Mouse (Mus musculus) kidney, adult 9 months (tissue): ENCODE results near the gene Gsk3a.

Source experiments
- DNase-seq: peaks from one replicate; pipeline ENCODE4 v3.0.0; 2022

Gsk3a gene

DNA sequence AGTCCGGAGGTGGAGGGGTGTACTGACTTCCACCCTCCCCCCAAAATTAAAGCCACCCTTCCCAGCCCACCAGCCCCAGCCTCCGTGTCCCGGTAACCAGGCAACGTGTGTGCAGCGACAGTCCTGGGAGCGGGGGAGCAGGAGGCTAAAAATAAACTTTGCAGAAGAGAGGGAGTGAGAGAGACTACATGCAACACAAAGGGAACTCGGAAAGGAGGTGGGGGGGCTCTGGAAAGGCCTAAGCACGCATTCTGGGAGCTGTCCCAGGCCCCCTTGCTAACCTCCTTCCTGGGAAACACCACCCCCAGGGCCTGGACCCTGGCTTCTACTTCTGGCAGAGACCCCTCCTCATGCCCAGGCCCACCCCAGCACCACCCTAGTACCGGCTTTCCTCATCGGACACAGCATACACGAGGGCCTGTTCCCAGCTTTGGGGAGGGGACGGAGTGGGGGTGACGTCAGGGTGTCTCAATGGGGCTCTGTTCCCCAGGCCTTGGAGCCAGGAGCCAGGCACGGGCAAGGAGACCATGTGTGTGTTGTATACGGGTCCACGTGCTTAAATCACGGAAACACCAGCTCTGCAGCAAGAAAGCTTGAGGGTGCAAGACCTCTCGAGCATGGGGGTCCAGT, 10.5 kb upstream of the Gsk3a start:
- peak; percentile 48 for DNase-seq

DNA sequence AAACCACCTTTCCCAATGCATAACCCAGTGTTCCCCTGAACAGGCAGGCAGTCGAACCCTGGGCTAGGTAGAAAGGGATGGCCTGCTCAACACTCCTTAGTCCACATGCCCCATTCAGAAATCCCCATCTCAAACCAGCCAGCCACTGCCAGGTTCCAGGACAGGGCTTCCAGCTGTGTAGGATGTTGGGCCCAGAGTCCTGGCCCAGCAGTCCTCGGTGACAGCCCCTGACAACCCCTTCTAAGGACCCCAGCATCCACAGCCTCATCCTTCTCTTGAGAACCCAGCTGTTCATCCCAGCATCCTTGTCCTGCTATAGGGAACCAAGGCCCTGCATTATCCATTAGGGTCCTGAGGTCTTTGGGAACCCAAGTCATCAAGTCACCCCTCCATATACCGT, 9.8 kb upstream of the Gsk3a start:
- no peak for DNase-seq

DNA sequence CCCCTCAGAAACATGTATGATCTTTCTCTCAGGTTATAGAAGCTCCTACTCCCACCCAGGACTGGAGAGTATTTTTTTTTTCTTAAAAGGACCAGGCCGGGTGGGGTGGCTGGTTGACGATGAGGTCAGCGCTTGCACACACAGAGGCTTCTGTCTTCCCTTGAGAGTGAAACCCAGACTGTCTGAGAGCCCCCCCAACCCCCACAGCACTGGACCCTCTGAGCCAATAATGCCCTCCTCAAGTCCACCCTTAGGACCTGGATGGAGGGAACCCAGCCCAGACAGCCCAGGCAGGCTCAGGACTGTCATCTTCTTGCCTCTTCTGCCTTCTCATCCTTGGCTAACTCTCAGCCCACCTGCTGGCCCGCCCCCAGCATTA, 9.1 kb upstream of the Gsk3a start:
- no peak for DNase-seq

GRCm38 (mm10) chr7:25246079-25246758, 8.6 kb upstream of the Gsk3a start:
- no peak for DNase-seq

DNA sequence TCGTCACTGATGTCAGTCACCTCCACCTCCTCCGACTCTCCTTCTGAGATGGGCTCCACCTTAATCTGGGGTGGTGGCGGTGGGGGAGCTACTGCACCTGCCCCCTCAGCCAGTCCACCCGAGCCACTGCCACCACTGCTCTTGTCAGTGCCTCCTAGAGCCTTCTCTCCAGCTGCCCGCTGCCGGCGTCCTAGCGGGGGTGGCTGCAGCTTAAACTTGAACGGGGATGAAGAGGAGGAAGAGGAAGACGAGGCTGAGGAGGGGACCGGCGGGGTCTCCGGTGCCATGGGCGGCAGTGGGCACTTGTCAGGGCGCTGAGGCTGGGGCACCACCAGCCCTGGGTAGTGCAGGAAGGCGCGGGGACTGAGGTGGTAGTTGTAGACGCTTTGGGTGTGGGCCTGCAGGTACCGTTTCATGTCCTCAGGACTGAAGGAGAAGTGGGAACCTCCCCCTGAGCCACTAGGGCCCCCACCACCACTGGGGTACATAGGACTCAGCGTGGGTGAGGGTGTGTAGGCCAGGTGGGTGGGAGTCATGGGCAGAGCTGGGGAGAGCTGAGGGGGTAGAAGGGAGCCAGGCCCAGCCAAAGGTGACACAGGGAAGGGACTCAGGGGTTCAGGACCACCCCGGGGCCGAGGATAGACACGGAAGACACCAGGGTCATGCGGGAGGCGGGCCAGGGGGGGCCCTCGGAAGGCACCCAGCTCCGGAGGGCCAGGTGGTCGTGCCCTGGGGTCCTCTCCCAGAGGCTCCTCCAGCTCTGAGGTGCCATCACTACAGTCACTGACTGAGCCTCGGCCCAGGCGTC, 7.1 kb upstream of the Gsk3a start:
- no peak for DNase-seq

DNA sequence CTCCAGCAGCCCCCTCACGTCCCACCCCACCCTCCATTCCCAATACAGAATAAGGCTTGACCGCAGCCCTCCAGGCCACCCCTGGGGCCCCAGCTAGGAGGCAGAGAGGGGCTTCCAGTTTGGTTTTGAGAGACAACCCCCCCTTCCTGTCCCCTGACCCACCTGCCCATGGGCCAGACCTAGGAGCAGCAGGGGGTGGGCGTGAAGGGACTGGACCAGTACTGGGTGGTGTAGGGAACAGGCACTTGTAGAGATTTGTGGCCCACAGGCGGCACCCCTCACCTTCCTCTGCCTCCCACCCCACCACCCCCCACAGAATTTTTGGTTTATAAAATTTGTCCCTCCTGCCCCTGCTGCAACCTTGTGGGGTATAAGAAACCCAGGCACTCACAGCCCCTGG, 5.7 kb upstream of the Gsk3a start:
- no peak for DNase-seq

GRCm38 (mm10) chr7:25241062-25241461, 3.4 kb upstream of the Gsk3a start:
- DNase-seq = peak; percentile 79

DNA sequence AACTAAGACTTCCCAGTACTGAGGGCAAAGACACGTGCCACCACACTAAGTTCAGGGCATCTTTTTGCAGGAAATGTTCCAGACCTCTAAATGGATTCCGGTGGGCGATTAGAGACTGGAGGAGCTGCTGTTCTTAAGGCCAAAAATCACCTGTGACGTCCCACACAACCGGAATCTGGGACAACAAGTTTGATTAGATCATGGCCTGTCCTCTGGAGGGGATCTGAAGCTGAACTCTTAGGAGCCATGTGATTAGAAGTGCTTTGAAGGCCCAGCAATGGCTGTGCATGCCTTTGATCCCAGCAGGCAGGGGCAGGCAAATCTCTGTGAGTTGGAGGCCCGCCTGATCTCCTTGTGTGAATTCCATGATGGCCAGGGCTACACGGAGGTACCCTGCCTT, 3.0 kb upstream of the Gsk3a start:
- no peak for DNase-seq

DNA sequence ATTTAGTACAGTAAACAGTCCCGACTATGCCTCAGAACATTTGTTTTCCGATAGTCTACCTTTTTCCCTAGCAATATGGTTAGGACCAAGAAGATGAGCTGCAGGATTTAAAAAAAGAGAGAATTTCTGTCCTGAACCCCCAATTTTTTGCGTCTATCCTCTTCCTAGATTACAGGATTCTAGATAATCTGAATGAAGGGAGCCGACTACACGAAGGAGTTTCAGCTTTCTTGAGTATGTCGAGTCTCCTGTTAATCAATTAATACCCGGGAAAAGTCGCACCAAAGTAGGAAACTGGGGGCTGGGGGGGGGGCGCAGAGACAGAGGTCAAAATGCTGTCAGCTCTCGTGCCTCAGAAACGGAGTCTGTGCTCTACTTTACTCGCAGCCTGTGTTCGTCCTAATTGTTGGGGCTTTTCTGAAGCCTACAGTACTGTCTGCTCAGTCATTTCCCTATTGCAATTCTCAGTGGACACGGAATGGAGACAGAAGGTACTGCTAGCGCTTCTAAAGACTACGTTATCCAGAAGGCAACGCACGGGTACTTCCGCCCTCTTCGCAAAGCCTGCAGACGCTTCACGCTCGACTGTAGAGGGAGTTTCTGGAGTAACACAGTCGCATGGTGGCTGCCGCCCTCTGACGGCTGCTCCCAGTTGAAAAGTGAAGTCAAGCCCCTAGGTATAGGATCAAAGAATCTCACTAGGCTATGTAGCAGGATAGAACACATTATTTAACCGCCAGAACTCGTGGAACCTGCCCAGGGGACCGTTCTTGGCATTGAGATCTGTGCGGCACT, 1.4 kb upstream of the Gsk3a start:
- peak; percentile 93 for DNase-seq

DNA sequence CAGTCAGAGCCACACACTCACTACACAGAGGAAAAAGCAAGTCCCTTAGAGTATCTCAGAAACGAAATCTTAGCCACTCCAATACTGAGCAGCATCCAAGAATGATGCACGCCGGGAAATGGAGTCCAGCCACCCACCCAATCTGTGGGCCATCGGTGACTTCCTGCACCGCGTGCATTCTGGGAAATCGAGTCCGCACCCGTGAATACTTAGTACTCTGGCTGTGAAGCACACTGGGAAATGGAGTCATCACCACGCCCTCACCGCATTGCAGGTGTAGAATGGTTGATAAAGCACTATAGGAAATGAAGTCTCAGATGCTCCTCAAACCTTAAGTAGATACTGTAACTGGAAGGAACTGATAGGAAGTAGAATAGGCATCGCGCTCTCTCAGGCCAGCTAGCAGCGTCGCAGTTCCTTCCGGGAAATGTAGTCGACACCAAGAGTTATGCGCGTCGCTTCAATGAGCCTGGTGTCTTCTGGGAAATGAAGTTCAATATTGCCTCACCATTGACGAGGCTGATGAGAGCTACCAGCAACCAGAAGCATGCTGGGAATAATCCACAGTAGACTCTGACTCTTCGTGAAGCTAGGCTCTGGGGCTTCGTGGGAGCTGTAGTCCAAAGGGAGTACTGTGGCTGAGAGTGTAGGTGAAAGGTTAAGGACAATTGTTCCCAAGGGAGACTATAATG, 510 bp upstream of the Gsk3a start:
- peak; percentile 98 for DNase-seq

DNA sequence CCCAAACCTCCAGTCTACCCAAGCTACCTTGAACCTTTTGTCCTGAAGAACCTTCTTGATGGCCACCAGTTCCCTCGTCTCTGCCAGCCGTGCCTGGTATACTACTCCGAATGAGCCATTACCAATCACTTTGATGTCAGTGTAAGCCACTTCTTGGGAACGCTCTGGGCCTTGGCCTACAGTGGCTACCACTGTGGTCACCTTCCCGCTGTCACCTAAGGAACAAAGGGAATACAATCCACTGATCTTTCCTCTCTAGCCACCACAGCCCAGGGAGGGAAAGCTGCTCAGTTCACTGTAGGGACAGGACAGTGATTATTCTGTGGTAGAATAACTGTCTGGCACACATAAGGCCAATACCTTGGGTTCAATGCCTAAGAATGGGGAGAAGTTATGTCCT, 2.1 kb downstream of the Gsk3a start:
- no peak for DNase-seq

- DNase-seq = no peak
Measured at GRCm38 (mm10) chr7:25233061-25233460, 4.6 kb downstream of the Gsk3a start.

GRCm38 (mm10) chr7:25232101-25232648, 5.5 kb downstream of the Gsk3a start:
- no peak for DNase-seq

DNA sequence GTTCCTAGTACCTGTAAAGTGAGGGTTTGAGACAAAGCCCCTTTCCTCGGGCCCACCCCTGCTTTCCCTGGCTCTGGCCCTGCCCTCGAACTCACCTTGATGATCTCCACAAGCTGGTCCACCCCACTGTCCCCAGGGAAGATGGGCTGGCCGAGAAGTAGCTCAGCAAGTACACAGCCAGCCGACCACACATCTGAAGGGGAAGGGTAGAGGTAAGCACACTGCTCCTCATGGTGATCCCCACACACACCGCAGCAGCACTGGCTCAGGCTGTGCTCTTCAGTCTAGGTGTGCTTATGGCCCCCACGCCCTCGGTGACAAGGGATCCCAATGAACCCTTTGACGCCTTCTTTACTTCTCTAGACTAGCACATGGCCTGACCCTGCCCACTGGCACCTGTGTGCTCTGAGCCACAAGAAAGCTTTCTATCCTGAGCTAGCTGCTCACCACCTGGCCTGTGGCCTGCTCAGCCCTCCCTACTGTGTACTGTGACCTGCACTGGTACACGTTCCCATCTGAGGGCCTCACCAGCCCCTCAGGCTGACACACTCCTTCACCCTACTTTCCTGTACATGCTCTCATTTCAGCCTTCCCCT, 6.9 kb downstream of the Gsk3a start:
- no peak for DNase-seq

DNA sequence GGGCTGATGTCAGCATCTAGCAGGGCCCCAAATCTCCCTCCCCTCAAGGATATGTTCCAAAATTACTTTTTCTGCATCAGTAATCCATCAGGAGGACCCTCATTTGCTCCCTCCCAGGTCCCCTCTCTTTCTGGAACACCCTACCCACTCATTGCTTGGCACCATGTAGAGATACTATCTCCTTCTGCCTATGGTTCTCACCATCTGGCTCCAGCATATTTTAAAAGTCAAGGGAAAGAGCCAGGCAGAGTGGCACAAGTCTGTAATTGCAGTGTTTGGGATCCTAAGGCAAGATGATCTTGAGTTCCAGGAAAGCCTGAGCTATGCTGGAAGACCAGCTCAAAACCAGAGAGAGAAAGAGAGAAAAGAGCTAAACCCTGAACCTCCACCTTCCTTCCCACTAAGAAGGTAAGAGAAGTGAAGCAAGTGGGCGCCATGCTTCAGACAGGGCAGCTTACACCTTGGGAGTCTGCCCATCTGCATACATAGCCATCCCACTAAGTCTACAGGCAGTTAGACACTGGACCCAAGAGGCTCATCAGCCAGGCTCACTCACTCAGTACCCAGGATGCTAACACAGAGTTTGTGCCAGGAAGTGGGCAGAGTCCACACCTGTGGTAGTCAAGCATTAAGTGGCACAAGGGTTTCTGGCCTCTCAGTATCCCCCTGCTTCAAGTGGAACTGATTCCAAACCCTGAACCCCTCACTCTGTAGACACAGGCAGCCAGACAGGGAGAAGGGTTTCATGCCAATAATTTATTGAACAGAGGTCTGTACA, 9.9 kb downstream of the Gsk3a start:
- peak; percentile 80 for DNase-seq

DNA sequence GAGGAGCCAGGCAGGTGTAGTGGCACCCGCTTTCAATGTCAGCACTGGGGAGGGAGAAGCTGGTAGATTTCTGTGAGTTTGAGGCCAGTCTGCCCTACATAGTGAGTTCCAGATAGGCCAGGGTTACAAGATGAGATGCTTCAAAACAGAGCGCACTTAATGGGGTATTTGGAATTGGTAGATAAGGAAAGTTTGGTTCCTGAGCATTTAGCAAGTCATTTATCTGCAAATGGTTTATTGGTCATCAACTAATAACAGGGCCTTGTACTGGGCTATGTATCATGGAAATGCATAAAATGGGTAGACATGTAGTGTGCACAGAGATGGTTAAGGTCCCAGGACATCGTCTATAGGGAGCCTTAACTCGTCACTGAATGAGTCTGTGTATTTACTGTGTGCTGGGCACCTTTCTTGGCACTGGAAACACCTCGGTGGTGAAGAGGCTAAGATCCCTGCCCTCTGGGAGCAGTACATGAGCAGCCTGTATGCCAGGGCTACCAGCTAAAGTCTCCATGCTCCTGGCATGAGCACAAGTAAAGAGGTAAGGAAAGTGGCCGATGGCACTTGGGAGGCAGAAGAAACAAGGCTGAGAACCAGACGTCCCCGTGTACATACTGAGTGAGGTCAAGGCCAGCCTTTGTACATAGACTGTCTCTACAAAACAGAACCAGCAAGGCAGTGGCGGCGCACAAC, 15.2 kb downstream of the Gsk3a start:
- no peak for DNase-seq

DNA sequence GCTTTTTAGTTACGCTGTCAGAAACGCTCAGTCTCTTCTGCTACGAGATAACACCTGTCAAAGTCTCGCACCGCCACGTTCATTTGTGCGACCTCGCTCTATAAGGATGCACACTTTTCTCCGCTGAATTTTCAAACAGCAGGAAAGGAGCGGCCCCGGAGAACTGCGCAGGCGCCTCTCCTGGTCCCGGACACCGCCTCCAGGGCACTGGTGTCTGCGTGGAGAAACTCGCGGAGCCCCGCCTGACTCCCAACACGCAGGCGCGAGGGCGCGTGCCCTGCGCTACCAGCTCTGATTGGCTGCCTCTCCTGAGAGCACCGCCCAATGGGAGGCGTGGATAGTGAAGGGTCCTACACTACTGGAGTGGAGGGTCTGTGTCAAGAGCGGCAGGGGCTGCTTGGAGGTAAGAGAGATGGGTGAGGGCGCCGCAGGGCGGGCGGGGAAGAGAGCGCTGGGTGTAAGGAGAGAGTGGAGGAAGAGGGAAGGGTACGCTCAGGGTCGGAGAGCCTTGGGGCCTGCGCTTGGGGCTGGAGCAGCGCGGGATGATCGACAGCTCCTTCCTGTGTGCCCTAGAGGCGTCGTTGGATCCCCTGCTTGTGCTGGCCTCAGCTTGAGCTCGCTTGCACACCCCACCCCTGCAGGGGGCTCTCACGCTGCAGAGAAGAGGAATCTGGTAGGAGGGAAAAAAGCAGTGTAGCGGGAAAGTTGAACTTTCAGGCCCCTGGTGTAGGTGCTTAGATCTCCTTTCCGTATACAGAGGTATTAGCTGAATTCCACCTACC, 16.4 kb downstream of the Gsk3a start, which contains the start of gene Zfp526:
Gene Zfp526, plus strand, starts transcription at position 324 of the 782 bp plus-strand sequence.
- peak; percentile 98 for DNase-seq

DNA sequence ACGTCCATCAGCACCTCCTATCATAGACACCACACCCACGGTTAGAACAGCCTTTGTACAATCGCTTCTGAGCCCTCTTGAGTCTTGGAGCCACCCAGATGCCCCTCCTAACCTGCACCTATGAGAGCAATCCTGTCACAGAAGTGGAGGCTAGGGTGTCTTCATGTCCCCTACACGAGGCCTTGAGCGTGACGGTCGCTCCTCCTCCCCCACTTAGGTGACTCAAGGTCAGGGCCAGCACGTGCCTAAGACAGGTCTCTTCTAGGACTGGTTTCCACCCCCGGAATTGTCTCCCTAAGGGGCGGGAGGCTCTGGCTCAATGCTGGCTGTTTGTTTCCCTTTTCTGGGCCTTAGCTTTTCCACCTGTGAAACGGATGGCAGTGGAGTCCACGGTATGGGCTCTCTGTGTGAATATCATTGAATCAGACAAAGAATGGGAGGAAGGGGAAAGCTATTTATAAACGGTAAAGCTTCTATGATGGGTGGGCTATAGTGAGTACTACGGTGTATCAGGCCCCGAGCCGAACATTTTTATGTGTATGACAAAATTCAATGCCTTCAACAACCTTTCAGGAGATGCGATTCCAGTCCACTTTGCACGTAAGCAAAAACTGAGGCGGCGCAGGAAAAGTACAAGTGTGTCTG, 17.1 kb downstream of the Gsk3a start, which contains the start of gene Dedd2:
Gene Dedd2, minus strand, starts transcription at position 159 of the 645 bp plus-strand sequence.
- DNase-seq = peak; percentile 80
